14 mouse cellular contexts compared by ENCODE assay signal in the genomic region with DNA sequence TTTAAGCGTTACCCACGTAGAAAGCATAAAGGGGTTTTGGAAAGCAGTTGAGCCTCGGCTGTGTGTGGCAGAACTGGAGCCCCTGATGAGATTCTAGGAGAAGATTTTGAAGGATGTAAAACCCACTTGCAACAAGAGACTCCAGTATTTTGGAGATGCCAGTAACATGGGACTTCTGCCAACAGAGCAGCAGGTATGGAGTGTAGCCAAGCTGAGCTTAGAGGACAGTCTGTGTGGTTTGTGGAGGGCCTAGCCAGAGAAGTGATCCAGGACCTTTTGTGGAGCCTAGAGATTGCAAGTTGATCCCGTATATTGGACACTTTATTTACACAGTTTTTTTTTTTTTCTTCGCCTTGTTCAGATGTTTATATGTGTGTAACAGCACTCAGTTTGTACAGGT.
DNase-seq lines count a peak whose midpoint lies in the region; ATAC-seq and TF ChIP-seq lines count a peak whose summit lies in the region.
"Had no signal": no experiment of that assay in that cellular context is flagged by ENCODE, and none has a peak within 500 bp of the region (broad histone marks: within the 10 kb centered on the region; RNA-seq: fewer than 3 reads in every experiment).

No protein-coding gene starts in this region.

- no peak overlapping the region for H3K9ac ChIP-seq in intestine, embryonic 15.5 days
- H3K9ac ChIP-seq: embryonic facial prominence, embryonic 15.5 days; hindbrain, embryonic 15.5 days had no signal

- no peak overlapping the region for H3K4me3 ChIP-seq in left cerebral cortex, adult 2 months
- no peak overlapping the region for H3K4me3 ChIP-seq in intestine, embryonic 15.5 days (replicated peaks)
- H3K4me3 ChIP-seq: embryonic facial prominence, embryonic 15.5 days; hindbrain, embryonic 15.5 days; myocyte had no signal

- H3K4me2 ChIP-seq in intestine, embryonic 15.5 days (replicated peaks), result no peak overlapping the region
- H3K4me2 ChIP-seq: embryonic facial prominence, embryonic 15.5 days; hindbrain, embryonic 15.5 days; liver, embryonic 11.5 days had no signal

- WGBS in intestine, embryonic 15.5 days, result 73% methylated on average over 5 of the region's 5 CpGs

- TF ChIP-seq CTCF in left cerebral cortex, adult 2 months (IDR thresholded peaks at IDR 0.05), result no peak

- peak; percentile 4 to 19 for DNase-seq in left cerebral cortex, postnatal 10 days (ENCODE audit: extremely low spot score in 1 of 2, low spot score in 2 of 2)
- DNase-seq in left cerebral cortex, adult 2 months (ENCODE audit: extremely low spot score in 1 of 2, low spot score in 2 of 2), result no peak
- peak; percentile 26 for DNase-seq in 3T3-L1 (ENCODE audit: low read depth, low spot score)
- DNase-seq in Muller cell, postnatal 12 days (ENCODE audit: inconsistent ontology term), result peak; percentile 18
- peak; percentile 98 to 99 for DNase-seq in cerebellum, postnatal 10 days
- DNase-seq: kidney, postnatal 14 days; lung, postnatal 4 days; thymus, postnatal 14 days had no signal

- intact Hi-C loops in left cerebral cortex, postnatal 10 days (cut with DNase I), result no loop called here
- intact Hi-C loops in left cerebral cortex, adult 2 months (cut with DNase I), result no loop called here

- H3K27ac ChIP-seq in left cerebral cortex, adult 2 months, result no peak overlapping the region
- no peak overlapping the region for H3K27ac ChIP-seq in intestine, embryonic 15.5 days
- H3K27ac ChIP-seq: embryonic facial prominence, embryonic 15.5 days; hindbrain, embryonic 15.5 days had no signal

- H3K4me1 ChIP-seq in intestine, embryonic 15.5 days (replicated peaks), result no peaks in the 10 kb centered on the region
- H3K4me1 ChIP-seq: embryonic facial prominence, embryonic 15.5 days; hindbrain, embryonic 15.5 days had no signal

- H3K36me3 ChIP-seq in intestine, embryonic 15.5 days, result no peaks in the 10 kb centered on the region
- H3K36me3 ChIP-seq: embryonic facial prominence, embryonic 15.5 days; hindbrain, embryonic 15.5 days had no signal

- no peak for ATAC-seq in intestine, embryonic 15.5 days
- no peak for ATAC-seq in inflammation-experienced regulatory T-cells, adult 6 months

- H3K27me3 ChIP-seq in intestine, embryonic 15.5 days (replicated peaks), result no peaks in the 10 kb centered on the region
- H3K27me3 ChIP-seq: embryonic facial prominence, embryonic 15.5 days; hindbrain, embryonic 15.5 days had no signal

- H3K9me3 ChIP-seq in intestine, embryonic 15.5 days, result no peaks in the 10 kb centered on the region
- H3K9me3 ChIP-seq: embryonic facial prominence, embryonic 15.5 days; hindbrain, embryonic 15.5 days had no signal

Comparison
In these comparisons a context has a peak if more than half of its experiments do, and no peak if none do; other contexts are left out.
1. DNase-seq: peak in left cerebral cortex, postnatal 10 days (2 of 2), 3T3-L1 (single experiment), Muller cell, postnatal 12 days (single experiment) and cerebellum, postnatal 10 days (2 of 2); none in left cerebral cortex, adult 2 months (0 of 2).